In the genomic region with DNA sequence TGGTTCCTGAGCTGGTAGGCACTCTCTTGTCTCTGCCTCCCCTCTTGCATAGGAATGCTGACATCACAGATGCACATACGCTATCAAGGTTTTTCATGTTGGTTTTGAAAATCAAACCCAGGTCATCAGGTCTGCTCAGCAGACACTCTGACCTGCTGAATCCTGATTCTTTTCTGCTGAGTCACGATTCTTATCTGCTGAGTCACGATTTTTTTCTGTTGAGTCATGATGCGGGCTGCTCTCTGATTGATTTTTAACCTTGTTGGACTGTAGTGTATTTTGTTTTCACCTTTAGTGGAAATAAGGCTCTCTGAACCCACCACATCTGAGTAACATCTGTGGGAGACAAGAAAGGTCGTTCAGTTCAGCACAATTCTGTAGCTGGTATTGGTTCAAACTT, we compare ENCODE assay signal across 24 mouse cellular contexts.
DNase-seq lines count a peak whose midpoint lies in the region; ATAC-seq and TF ChIP-seq lines count a peak whose summit lies in the region.
"Had no signal": no experiment of that assay in that cellular context is flagged by ENCODE, and none has a peak within 500 bp of the region (broad histone marks: within the 10 kb centered on the region; RNA-seq: fewer than 3 reads in every experiment).

No protein-coding gene starts in this region.

- H3K27ac ChIP-seq in liver, postnatal 0 days (ENCODE audit: low read depth): no peak overlapping the region
- no peak overlapping the region for H3K27ac ChIP-seq in liver, embryonic 12.5 days
- no peak overlapping the region for H3K27ac ChIP-seq in MEL (ENCODE audit: control insufficient read depth, low read depth, low read length)
- H3K27ac ChIP-seq in embryonic facial prominence, embryonic 10.5 days (replicated peaks): no peak overlapping the region
- H3K27ac ChIP-seq: forebrain, embryonic 13.5 days; heart, embryonic 15.5 days; hindbrain, embryonic 10.5 days; hindbrain, embryonic 15.5 days had no signal

- no peaks in the 10 kb centered on the region for H3K27me3 ChIP-seq in liver, postnatal 0 days (ENCODE audit: insufficient read depth, low read length)
- no peaks in the 10 kb centered on the region; the same call in 1 of the 2 replicates for H3K27me3 ChIP-seq in liver, embryonic 12.5 days (replicated peaks)
- peaks cover 3 to 11% of the 10 kb centered on the region in 2 experiments for H3K27me3 ChIP-seq in MEL (ENCODE audit: control insufficient read depth in 1 of 2, insufficient read depth in 2 of 2, low read length in 2 of 2)
- no peaks in the 10 kb centered on the region for H3K27me3 ChIP-seq in embryonic facial prominence, embryonic 10.5 days (replicated peaks; ENCODE audit: low read depth, poor library complexity, severe bottlenecking)
- H3K27me3 ChIP-seq: forebrain, embryonic 13.5 days; heart, embryonic 15.5 days; hindbrain, embryonic 15.5 days had no signal

- TF ChIP-seq EP300 in liver, postnatal 0 days (IDR thresholded peaks at IDR 0.05; ENCODE audit: low read depth): 0 out of 2 replicates have a peak, but pooled peaks have one; percentile 5
- TF ChIP-seq EP300 in MEL (IDR thresholded peaks at IDR 0.05; ENCODE audit: low read depth in 1 of 2, low read length in 2 of 2): no peak

- no peaks in the 10 kb centered on the region for H3K36me3 ChIP-seq in liver, postnatal 0 days (replicated peaks; ENCODE audit: insufficient read depth, low read length)
- H3K36me3 ChIP-seq in liver, embryonic 12.5 days: no peaks in the 10 kb centered on the region
- H3K36me3 ChIP-seq in MEL (ENCODE audit: control insufficient read depth in 1 of 2, insufficient read depth in 2 of 2, low read length in 2 of 2): no peaks in the 10 kb centered on the region
- no peaks in the 10 kb centered on the region for H3K36me3 ChIP-seq in embryonic facial prominence, embryonic 10.5 days (replicated peaks)
- H3K36me3 ChIP-seq: heart, embryonic 15.5 days; hindbrain, embryonic 10.5 days; hindbrain, embryonic 15.5 days had no signal

- no peak for TF ChIP-seq CTCF in liver, postnatal 0 days (IDR thresholded peaks at IDR 0.05; ENCODE audit: low read depth)
- TF ChIP-seq CTCF in MEL (IDR thresholded peaks at IDR 0.05 in 2 of 3, conservative IDR thresholded peaks at IDR 0.05 in 1 of 3; ENCODE audit: control insufficient read depth in 1 of 3, insufficient read depth in 1 of 3, low read depth in 2 of 3, low read length in 3 of 3, poor library complexity in 1 of 3, severe bottlenecking in 1 of 3): no peak

- no peak overlapping the region for H3K9ac ChIP-seq in liver, postnatal 0 days (replicated peaks)
- H3K9ac ChIP-seq in liver, embryonic 12.5 days: no peak overlapping the region
- H3K9ac ChIP-seq in MEL (ENCODE audit: control insufficient read depth, low read depth, low read length, poor library complexity, severe bottlenecking): no peak overlapping the region
- H3K9ac ChIP-seq: forebrain, embryonic 13.5 days; forebrain, postnatal 0 days; heart, embryonic 15.5 days; hindbrain, embryonic 15.5 days had no signal

- H3K4me2 ChIP-seq in liver, postnatal 0 days (ENCODE audit: low read depth, low read length): no peak overlapping the region
- no peak overlapping the region for H3K4me2 ChIP-seq in liver, embryonic 12.5 days
- H3K4me2 ChIP-seq: forebrain, embryonic 13.5 days; heart, embryonic 15.5 days; hindbrain, embryonic 15.5 days had no signal

- peaks cover 9% of the 10 kb centered on the region for H3K4me1 ChIP-seq in liver, postnatal 0 days (ENCODE audit: insufficient read depth)
- H3K4me1 ChIP-seq in liver, embryonic 12.5 days: peaks cover 7% of the 10 kb centered on the region; the same call in 1 of the 2 replicates
- no peaks in the 10 kb centered on the region for H3K4me1 ChIP-seq in MEL (ENCODE audit: control insufficient read depth in 1 of 2, insufficient read depth in 2 of 2, low read length in 2 of 2)
- H3K4me1 ChIP-seq in embryonic facial prominence, embryonic 10.5 days: peaks cover 4% of the 10 kb centered on the region
- H3K4me1 ChIP-seq: forebrain, embryonic 13.5 days; hindbrain, embryonic 15.5 days had no signal

- 70% methylated on average over 5 of the region's 5 CpGs for WGBS in liver, postnatal 0 days (ENCODE audit: insufficient replicate concordance)
- WGBS in liver, embryonic 12.5 days (ENCODE audit: insufficient replicate concordance): 53% methylated on average over 5 of the region's 5 CpGs
- 85% methylated on average over 5 of the region's 5 CpGs for WGBS in embryonic facial prominence, embryonic 10.5 days

- no peak for TF ChIP-seq POLR2A in MEL (IDR thresholded peaks at IDR 0.05; ENCODE audit: control insufficient read depth in 1 of 2, insufficient read depth in 1 of 2, low read depth in 1 of 2, low read length in 2 of 2, poor library complexity in 1 of 2)

- H3K9me3 ChIP-seq in liver, postnatal 0 days (ENCODE audit: low read length): no peaks in the 10 kb centered on the region
- H3K9me3 ChIP-seq in liver, embryonic 12.5 days (replicated peaks): no peaks in the 10 kb centered on the region
- H3K9me3 ChIP-seq in MEL (replicated peaks; ENCODE audit: insufficient read depth, low read length): no peaks in the 10 kb centered on the region
- no peaks in the 10 kb centered on the region for H3K9me3 ChIP-seq in embryonic facial prominence, embryonic 10.5 days
- H3K9me3 ChIP-seq: forebrain, embryonic 13.5 days; heart, embryonic 15.5 days; hindbrain, embryonic 10.5 days; hindbrain, embryonic 15.5 days had no signal

- DNase-seq in liver, postnatal 0 days: no peak
- DNase-seq in MEL (ENCODE audit: low read depth, low spot score): no peak
- DNase-seq in ZHBTc4 (ENCODE audit: low read depth, low spot score): peak; percentile 13
- no peak for DNase-seq in cerebellum, postnatal 25 days
- no peak for DNase-seq in ovary, postnatal 14 days (ENCODE audit: low spot score)
- DNase-seq in embryonic facial prominence, embryonic 10.5 days (ENCODE audit: low spot score): no peak
- no peak for DNase-seq in thymus, postnatal 4 days
- DNase-seq: adrenal gland, adult 2 months; adrenal gland, postnatal 25 days; cerebellum, adult 11 months; cerebellum, adult 8-10 months; cerebellum, postnatal 14 days; forebrain, postnatal 0 days; gastrocnemius, postnatal 14 days; heart, postnatal 14 days; kidney, adult 8-10 months had no signal

- TF ChIP-seq RAD21 in MEL (IDR thresholded peaks at IDR 0.05; ENCODE audit: low read depth, low read length): no peak

- no peak for ATAC-seq in liver, postnatal 0 days
- no peak for ATAC-seq in liver, embryonic 12.5 days
- ATAC-seq: CD4-positive, CD25-positive, alpha-beta regulatory T cell, adult 4 months; forebrain, embryonic 13.5 days; forebrain, postnatal 0 days; inflammation-experienced regulatory T-cells, adult 6 months; intestine, postnatal 0 days had no signal

- no peak overlapping the region for H3K4me3 ChIP-seq in liver, postnatal 0 days (ENCODE audit: low read depth, low read length)
- H3K4me3 ChIP-seq in liver, embryonic 12.5 days: no peak overlapping the region
- no peak overlapping the region for H3K4me3 ChIP-seq in MEL (ENCODE audit: control insufficient read depth in 1 of 2, insufficient read depth in 1 of 2, low read depth in 2 of 2, low read length in 2 of 2)
- no peak overlapping the region for H3K4me3 ChIP-seq in embryonic facial prominence, embryonic 10.5 days
- H3K4me3 ChIP-seq: forebrain, embryonic 13.5 days; heart, embryonic 15.5 days; hindbrain, embryonic 10.5 days; hindbrain, embryonic 15.5 days had no signal

- H3K79me2 ChIP-seq in MEL (ENCODE audit: control insufficient read depth, insufficient read depth, low read length, poor library complexity): no peaks in the 10 kb centered on the region

TF ChIP-seq in MEL, 35 proteins besides CTCF, POLR2A, EP300 and RAD21:
- TF ChIP-seq ETS1 (IDR thresholded peaks at IDR 0.05; ENCODE audit: low read depth, low read length) (no peak), RCOR1 (IDR thresholded peaks at IDR 0.05; ENCODE audit: low read depth, low read length) (peak; percentile 24; the same call in 1 of the 2 replicates)
